Mouse (Mus musculus) hindbrain, embryonic 13.5 days (tissue): ENCODE measurements around the gene Zfp362. TPM values are rescaled to one million over a fixed set of nuclear protein-coding genes. Genes with fewer than 3 reads are reported as not detected.

Experiments
- ATAC-seq: fragments of 200-750 bp; cut with Nextera tagmentation; 2 replicates; pipeline ENCODE4 v1.8.0; 2017; ENCODE audit warnings: moderate TSS enrichment; ENCODE audit not compliant: low FRiP score
- H3K27ac ChIP-seq: fragments of 300-500 bp; sonication (generic); 2 replicates; pipeline ENCODE4 v1.5.1; 2015; ENCODE audit warnings: inconsistent platforms, mild to moderate bottlenecking, moderate library complexity
- H3K27me3 ChIP-seq: fragments of 300-500 bp; sonication (generic); 2 replicates; pipeline ENCODE4 v1.6.1; 2015; ENCODE audit warnings: mild to moderate bottlenecking, inconsistent platforms
- H3K36me3 ChIP-seq: fragments of 300-500 bp; sonication (generic); 2 replicates; pipeline ENCODE4 v1.6.1; 2015; ENCODE audit warnings: mild to moderate bottlenecking, inconsistent platforms
- H3K4me1 ChIP-seq: fragments of 300-500 bp; sonication (generic); replicated peaks from 2 replicates; pipeline ENCODE4 v1.6.1; 2015; ENCODE audit warnings: inconsistent platforms
- H3K4me2 ChIP-seq: fragments of 300-500 bp; sonication (generic); 2 replicates; pipeline ENCODE4 v1.6.1; 2015; ENCODE audit warnings: inconsistent platforms, mild to moderate bottlenecking, moderate library complexity
- H3K4me3 ChIP-seq: fragments of 300-500 bp; sonication (generic); 2 replicates; pipeline ENCODE4 v1.5.1; 2015; ENCODE audit warnings: mild to moderate bottlenecking, inconsistent platforms
- H3K9ac ChIP-seq: fragments of 300-500 bp; sonication (generic); 2 replicates; pipeline ENCODE4 v1.6.1; 2015; ENCODE audit warnings: mild to moderate bottlenecking, inconsistent platforms
- H3K9me3 ChIP-seq: fragments of 300-500 bp; sonication (generic); 2 replicates; pipeline ENCODE4 v1.6.1; 2016; ENCODE audit warnings: inconsistent platforms
- WGBS: fragments of 180-500 bp; shearing (Covaris S2); methylation state at CpG from one replicate; pipeline ENCODE4 v1.1.7; 2015; 5-methylcytosine and 5-hydroxymethylcytosine counted together
- polyA plus RNA-seq: library from polyadenylated mRNA; unstranded; fragments of >200 nt; fragmentation: Nextera tagmentation; extraction: Ambion mirVana; gene quantifications from 2 replicates; pipeline ENCODE4 v1.2.1, GENCODE M21; 2015

Zfp362 gene
- polyA plus RNA-seq, 1 experiment from 2014 or later: 36.9 TPM

DNA sequence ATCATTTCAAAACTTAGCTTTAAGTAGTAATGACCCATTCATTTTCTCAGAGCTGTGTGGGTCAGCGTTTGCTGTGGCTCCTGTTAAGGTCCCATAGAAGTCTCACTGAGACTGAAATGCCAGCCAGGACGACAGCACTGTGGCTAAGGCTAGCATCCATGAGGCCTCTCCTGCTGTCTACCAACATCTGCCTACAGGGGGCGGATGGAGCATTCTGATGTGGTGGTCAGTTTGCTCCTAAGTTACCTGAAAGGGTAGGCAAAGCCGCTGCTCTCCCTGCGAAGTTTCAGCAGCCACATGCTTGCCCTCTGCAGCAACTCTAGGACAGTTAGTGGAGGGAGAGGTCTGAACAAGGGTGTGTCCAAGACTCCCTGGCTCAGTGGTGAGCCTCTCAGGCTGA, 54.8 kb downstream of the Zfp362 start:
- no peak overlapping the region for H3K4me2 ChIP-seq
- no peaks in the 10 kb centered on the region for H3K27me3 ChIP-seq
- WGBS: 59% methylated on average over 5 of the region's 5 CpGs
- H3K4me3 ChIP-seq: no peak overlapping the region
- no peak for ATAC-seq
- H3K4me1 ChIP-seq: peaks cover 11% of the 10 kb centered on the region
- no peak overlapping the region for H3K9ac ChIP-seq
- H3K27ac ChIP-seq: peak overlapping the region; percentile 26; the same call in 1 of the 2 replicates
- H3K36me3 ChIP-seq: peaks cover 92% of the 10 kb centered on the region
- H3K9me3 ChIP-seq: no peaks in the 10 kb centered on the region

DNA sequence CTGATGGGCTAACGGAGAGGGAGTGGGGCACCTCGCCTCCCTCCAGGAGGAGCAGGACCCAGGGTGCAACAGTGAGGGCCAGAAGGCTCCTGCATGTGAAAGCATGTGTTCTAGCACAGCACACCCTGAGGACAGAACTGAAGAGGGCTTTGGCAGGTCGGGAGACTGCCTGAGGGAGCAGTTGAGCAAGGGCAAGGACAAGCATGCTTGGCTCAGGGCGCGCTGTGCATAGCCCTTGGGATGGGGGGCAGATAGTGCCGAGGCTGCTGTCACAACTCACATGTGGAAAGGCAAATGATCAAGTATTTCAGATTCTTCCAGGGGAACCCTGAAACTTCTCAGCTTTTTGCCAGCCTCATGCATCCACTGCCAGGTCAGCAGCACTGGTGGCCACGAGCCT, 57.5 kb downstream of the Zfp362 start:
- no peak overlapping the region for H3K4me2 ChIP-seq
- no peak overlapping the region for H3K27ac ChIP-seq
- no peak overlapping the region for H3K9ac ChIP-seq
- 94% methylated on average over 7 of the region's 7 CpGs for WGBS
- no peak overlapping the region for H3K4me3 ChIP-seq
- H3K36me3 ChIP-seq: peaks cover 100% of the 10 kb centered on the region
- H3K4me1 ChIP-seq: peaks cover 10% of the 10 kb centered on the region
- no peak for ATAC-seq
- H3K27me3 ChIP-seq: no peaks in the 10 kb centered on the region
- no peaks in the 10 kb centered on the region for H3K9me3 ChIP-seq

DNA sequence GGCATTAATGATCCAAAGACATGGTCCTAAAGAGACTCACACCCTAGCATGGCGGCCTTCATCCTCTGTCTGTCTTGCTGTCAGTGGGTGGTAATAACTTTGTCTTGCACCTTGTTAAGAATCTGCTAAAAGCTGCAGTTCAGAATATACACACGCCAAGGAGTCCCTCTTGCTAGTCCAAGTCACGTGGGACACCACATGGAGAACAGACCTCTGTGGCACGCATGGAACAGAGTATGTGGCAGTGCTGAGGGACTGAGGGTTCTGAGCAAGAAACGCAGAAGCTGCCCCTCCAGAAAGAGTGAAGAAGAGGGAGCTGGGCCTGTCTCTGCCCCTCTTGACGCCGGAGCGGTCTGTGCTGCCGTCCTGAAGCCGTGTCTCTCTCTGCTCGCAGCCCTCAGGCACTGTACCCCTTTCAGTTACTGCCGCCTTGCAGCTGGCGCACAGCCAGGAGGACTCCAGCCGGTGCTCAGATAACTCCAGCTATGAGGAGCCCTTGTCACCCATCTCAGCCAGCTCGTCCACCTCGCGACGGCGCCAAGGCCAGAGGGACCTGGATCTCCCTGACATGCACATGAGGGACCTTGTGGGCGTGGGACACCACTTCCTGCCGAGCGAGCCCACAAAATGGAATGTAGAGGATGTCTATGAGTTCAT, 58.1 kb downstream of the Zfp362 start:
- 76% methylated on average over 22 of the region's 22 CpGs for WGBS
- H3K27me3 ChIP-seq: no peaks in the 10 kb centered on the region
- peaks cover 14% of the 10 kb centered on the region for H3K4me1 ChIP-seq
- 0 out of 2 replicates have a peak overlapping the region, but pooled peaks have one; percentile 5 for H3K27ac ChIP-seq
- H3K36me3 ChIP-seq: peaks cover 98% of the 10 kb centered on the region
- ATAC-seq: no peak
- H3K9ac ChIP-seq: no peak overlapping the region
- no peak overlapping the region for H3K4me3 ChIP-seq
- H3K4me2 ChIP-seq: no peak overlapping the region
- H3K9me3 ChIP-seq: no peaks in the 10 kb centered on the region

DNA sequence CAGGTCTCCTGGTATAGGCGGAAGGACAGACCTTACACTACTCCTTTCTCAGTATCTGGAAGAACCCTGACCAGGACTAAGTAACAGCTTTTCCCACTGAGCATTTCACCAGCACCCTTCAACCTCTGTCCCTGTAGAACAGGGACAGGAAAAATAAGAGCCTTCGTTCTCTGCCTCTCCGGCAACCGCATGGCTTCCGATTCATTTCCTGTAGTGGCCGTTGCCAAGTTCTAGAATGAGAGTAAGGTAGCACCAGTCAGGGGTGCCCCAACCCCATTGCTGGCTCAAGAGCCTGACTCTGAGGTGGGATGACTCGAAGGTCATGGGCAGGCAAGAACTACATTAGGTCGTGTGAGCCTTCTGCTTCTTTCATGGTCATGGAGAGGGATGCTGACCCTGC, 60.7 kb downstream of the Zfp362 start:
- Histone ChIP-seq H3K27ac (no peak overlapping the region), H3K9ac (no peak overlapping the region), H3K4me1 (peaks cover 35% of the 10 kb centered on the region), H3K9me3 (no peaks in the 10 kb centered on the region), H3K36me3 (peaks cover 80% of the 10 kb centered on the region), H3K4me2 (no peak overlapping the region), H3K4me3 (no peak overlapping the region), H3K27me3 (no peaks in the 10 kb centered on the region)
- ATAC-seq: no peak
- 87% methylated on average over 8 of the region's 8 CpGs for WGBS

- Histone ChIP-seq H3K9ac (no peak overlapping the region), H3K4me1 (peaks cover 40% of the 10 kb centered on the region), H3K27ac (no peak overlapping the region), H3K27me3 (no peaks in the 10 kb centered on the region), H3K36me3 (peaks cover 61% of the 10 kb centered on the region), H3K9me3 (no peaks in the 10 kb centered on the region), H3K4me2 (no peak overlapping the region), H3K4me3 (no peak overlapping the region)
- WGBS: 60% methylated on average over 12 of the region's 12 CpGs
- ATAC-seq: no peak
Observed at GRCm38 (mm10) chr4:128743031-128743626, 62.7 kb downstream of the Zfp362 start.

DNA sequence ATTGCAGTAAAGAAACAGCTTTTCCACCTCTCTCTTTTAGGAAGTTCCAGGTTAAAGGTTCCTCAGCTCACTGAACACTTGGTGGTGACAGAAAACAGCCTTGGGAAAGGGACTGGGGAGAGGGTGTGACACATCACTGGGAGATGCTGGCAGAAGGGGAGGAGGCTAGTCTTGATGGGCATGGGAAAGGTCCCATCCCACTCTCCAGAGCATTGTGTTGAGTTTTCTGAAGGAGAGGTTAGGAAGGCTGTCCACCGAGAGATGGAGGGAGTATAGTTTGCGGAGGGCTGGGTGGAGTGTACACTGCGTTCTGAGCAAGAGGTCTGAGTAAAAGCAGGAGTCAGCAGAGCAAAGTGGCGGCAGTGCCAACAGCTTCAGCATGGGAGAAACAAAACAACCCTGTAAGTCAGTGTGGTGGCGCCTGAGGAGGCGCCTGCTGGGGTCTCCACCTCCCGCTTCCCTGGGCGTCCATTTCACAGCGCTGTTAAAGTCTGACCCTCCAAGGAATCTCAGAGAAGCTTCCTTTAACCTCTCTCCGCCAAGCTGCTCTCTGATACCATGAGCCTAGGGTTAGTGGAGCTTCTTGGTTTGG, 63.4 kb downstream of the Zfp362 start:
- no peak overlapping the region for H3K9ac ChIP-seq
- H3K27me3 ChIP-seq: no peaks in the 10 kb centered on the region
- no peak overlapping the region for H3K4me3 ChIP-seq
- H3K36me3 ChIP-seq: peaks cover 58% of the 10 kb centered on the region
- ATAC-seq: no peak
- H3K4me1 ChIP-seq: peaks cover 47% of the 10 kb centered on the region
- no peaks in the 10 kb centered on the region for H3K9me3 ChIP-seq
- H3K4me2 ChIP-seq: no peak overlapping the region
- H3K27ac ChIP-seq: peak overlapping the region; percentile 55
- 43% methylated on average over 10 of the region's 10 CpGs for WGBS

- no peaks in the 10 kb centered on the region for H3K9me3 ChIP-seq
- WGBS: 39% methylated on average over 5 of the region's 5 CpGs
- ATAC-seq: no peak
- no peak overlapping the region for H3K4me2 ChIP-seq
- peaks cover 52% of the 10 kb centered on the region for H3K36me3 ChIP-seq
- H3K27ac ChIP-seq: peak overlapping the region; percentile 69; the same call in 1 of the 2 replicates
- H3K4me1 ChIP-seq: peaks cover 48% of the 10 kb centered on the region
- H3K4me3 ChIP-seq: no peak overlapping the region
- peak overlapping the region; percentile 39; the same call in 1 of the 2 replicates for H3K9ac ChIP-seq
- H3K27me3 ChIP-seq: no peaks in the 10 kb centered on the region
Observed at GRCm38 (mm10) chr4:128741906-128742305, 63.9 kb downstream of the Zfp362 start.

GRCm38 (mm10) chr4:128740878-128741277, 65.0 kb downstream of the Zfp362 start:
- WGBS: 79% methylated on average over 1 of the region's 1 CpGs
- Histone ChIP-seq H3K27ac (no peak overlapping the region; the same call in 1 of the 2 replicates), H3K9ac (no peak overlapping the region), H3K27me3 (no peaks in the 10 kb centered on the region), H3K4me1 (peaks cover 57% of the 10 kb centered on the region), H3K9me3 (no peaks in the 10 kb centered on the region), H3K36me3 (peaks cover 47% of the 10 kb centered on the region), H3K4me2 (no peak overlapping the region), H3K4me3 (no peak overlapping the region)
- ATAC-seq: no peak

GRCm38 (mm10) chr4:128737825-128738610, 67.8 kb downstream of the Zfp362 start:
- H3K9me3 ChIP-seq: no peaks in the 10 kb centered on the region
- peaks cover 24% of the 10 kb centered on the region for H3K36me3 ChIP-seq
- peaks cover 80% of the 10 kb centered on the region for H3K4me1 ChIP-seq
- H3K27me3 ChIP-seq: no peaks in the 10 kb centered on the region
- H3K4me3 ChIP-seq: no peak overlapping the region
- peak overlapping the region; percentile 89 for H3K27ac ChIP-seq
- 57% methylated on average over 14 of the region's 14 CpGs for WGBS
- peak overlapping the region; percentile 39; the same call in 1 of the 2 replicates for H3K9ac ChIP-seq
- no peak for ATAC-seq
- H3K4me2 ChIP-seq: peak overlapping the region; percentile 13

- H3K27me3 ChIP-seq: no peaks in the 10 kb centered on the region
- no peaks in the 10 kb centered on the region for H3K9me3 ChIP-seq
- peak overlapping the region; percentile 38 for H3K4me2 ChIP-seq
- WGBS: 7% methylated on average over 6 of the region's 6 CpGs
- H3K9ac ChIP-seq: peak overlapping the region; percentile 60
- H3K36me3 ChIP-seq: peaks cover 23% of the 10 kb centered on the region
- H3K27ac ChIP-seq: peak overlapping the region; percentile 89
- peaks cover 80% of the 10 kb centered on the region for H3K4me1 ChIP-seq
- no peak overlapping the region for H3K4me3 ChIP-seq
- ATAC-seq: peak; percentile 50; the same call in 1 of the 2 replicates
Observed at GRCm38 (mm10) chr4:128737137-128737589, 68.7 kb downstream of the Zfp362 start.

- 72% methylated on average over 18 of the region's 18 CpGs for WGBS
- 0 out of 2 replicates have a peak, but pooled peaks have one; percentile 8 for ATAC-seq
Observed at GRCm38 (mm10) chr4:128734721-128735671, 70.8 kb downstream of the Zfp362 start.

More at GRCm38 (mm10) chr4:128734721-128735671, 70.8 kb downstream of the Zfp362 start:
- Histone ChIP-seq H3K4me1 (peaks cover 83% of the 10 kb centered on the region), H3K9ac (peak overlapping the region; percentile 67), H3K36me3 (peaks cover 24% of the 10 kb centered on the region), H3K4me2 (peak overlapping the region; percentile 41), H3K9me3 (no peaks in the 10 kb centered on the region), H3K4me3 (no peak overlapping the region), H3K27me3 (no peaks in the 10 kb centered on the region), H3K27ac (peak overlapping the region; percentile 89)
